Mouse (Mus musculus) intestine, embryonic 14.5 days (tissue): ENCODE measurements around the gene Trim50. TPM values are rescaled to one million over a fixed set of nuclear protein-coding genes. Genes with fewer than 3 reads are reported as not detected.
A peak's percentile ranks its signal among the peaks of the same experiment; 100 is the strongest.

ENCODE experiments used
- ATAC-seq: fragments of 200-750 bp; cut with Nextera tagmentation; replicated peaks from 2 replicates; pipeline ENCODE4 v1.8.0; 2017; ENCODE audit warnings: low read depth, moderate number of reproducible peaks, moderate TSS enrichment, moderate library complexity; ENCODE audit not compliant: low FRiP score, low TSS enrichment
- DNase-seq: peaks from one replicate; pipeline ENCODE4 v3.0.0-alpha.2; 2018; ENCODE audit warnings: low spot score
- H3K27ac ChIP-seq: fragments of 300-500 bp; sonication (generic); 2 replicates; pipeline ENCODE4 v1.5.1; 2014; ENCODE audit warnings: low read depth, mild to moderate bottlenecking, control low read depth
- H3K27me3 ChIP-seq: fragments of 300-500 bp; sonication (generic); replicated peaks from 2 replicates; pipeline ENCODE4 v1.6.1; 2014; ENCODE audit warnings: low read length, control low read depth; ENCODE audit not compliant: control insufficient read depth, insufficient read depth
- H3K36me3 ChIP-seq: fragments of 300-500 bp; sonication (generic); 2 replicates; pipeline ENCODE4 v1.6.1; 2014; ENCODE audit warnings: low read length, control low read depth; ENCODE audit not compliant: control insufficient read depth, insufficient read depth
- H3K4me1 ChIP-seq: fragments of 300-500 bp; sonication (generic); replicated peaks from 2 replicates; pipeline ENCODE4 v1.6.1; 2014; ENCODE audit warnings: low read length, control low read depth, mixed read lengths; ENCODE audit not compliant: control insufficient read depth, insufficient read depth
- H3K4me2 ChIP-seq: fragments of 300-500 bp; sonication (generic); 2 replicates; pipeline ENCODE4 v1.6.1; 2014; ENCODE audit warnings: low read length
- H3K4me3 ChIP-seq: fragments of 300-500 bp; sonication (generic); 2 replicates; pipeline ENCODE4 v1.5.1; 2014; ENCODE audit warnings: low read depth, low read length, control low read depth, mixed read lengths
- H3K9ac ChIP-seq: fragments of 300-500 bp; sonication (generic); 2 replicates; pipeline ENCODE4 v1.6.1; 2014; ENCODE audit warnings: mild to moderate bottlenecking, low read length
- H3K9me3 ChIP-seq: fragments of 300-500 bp; sonication (generic); 2 replicates; pipeline ENCODE4 v1.6.1; 2016; ENCODE audit warnings: low read length, control low read depth; ENCODE audit not compliant: control insufficient read depth
- WGBS: fragments of 180-500 bp; shearing (Covaris S2); extraction: QIAGEN DNeasy Blood & Tissue Kit; methylation state at CpG from one replicate; pipeline ENCODE4 v1.1.7; 2014; 5-methylcytosine and 5-hydroxymethylcytosine counted together
- polyA plus RNA-seq: library from polyadenylated mRNA; unstranded; fragments of >200 nt; fragmentation: Nextera tagmentation; extraction: Ambion mirVana; gene quantifications from 2 replicates; pipeline ENCODE4 v1.2.1, GENCODE M21; 2014

Gene Trim50
- not detected in 2 replicates for polyA plus RNA-seq

DNA sequence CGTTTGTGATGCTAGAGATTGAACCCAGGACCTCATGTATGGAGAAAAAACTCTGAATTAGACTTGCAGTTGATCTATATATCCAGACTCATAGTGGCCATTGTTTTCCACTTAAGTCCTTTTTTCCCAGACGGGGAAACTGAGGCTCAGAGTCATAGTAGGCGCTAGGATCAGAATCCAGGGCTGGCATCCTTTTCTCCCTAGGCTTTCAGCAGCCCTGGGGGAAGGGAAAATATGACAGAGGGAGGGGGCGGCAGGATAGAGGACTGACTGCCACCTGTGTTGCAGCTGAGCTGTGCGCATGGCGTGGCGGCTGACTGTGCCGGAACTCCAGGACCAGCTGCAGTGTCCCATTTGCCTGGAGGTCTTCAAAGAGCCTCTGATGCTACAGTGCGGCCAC lies at the start of gene Trim50:
Trim50 (plus strand) TSS at position 301 of the 400 bp plus-strand sequence.
- Histone ChIP-seq H3K4me2 (no peak within 1 kb of the TSS), H3K4me1 (no peaks in the 10 kb centered on the region), H3K9ac (no peak within 1 kb of the TSS), H3K9me3 (peaks cover 3% of the 10 kb centered on the region; the same call in 1 of the 2 replicates), H3K36me3 (no peaks in the 10 kb centered on the region), H3K27ac (no peak within 1 kb of the TSS), H3K27me3 (peaks cover 17% of the 10 kb centered on the region), H3K4me3 (no peak within 1 kb of the TSS)
- ATAC-seq (no peak), DNase-seq (no peak)
- WGBS, result 56% methylated on average over 9 of the region's 9 CpGs

- no peaks in the 10 kb centered on the region for H3K9me3 ChIP-seq
- no peak overlapping the region for H3K4me2 ChIP-seq
- H3K4me1 ChIP-seq, result no peaks in the 10 kb centered on the region
- peak; percentile 50 for DNase-seq
- H3K36me3 ChIP-seq, result no peaks in the 10 kb centered on the region
- ATAC-seq, result no peak
- 45% methylated on average over 10 of the region's 10 CpGs for WGBS
- H3K27me3 ChIP-seq, result no peaks in the 10 kb centered on the region
- H3K9ac ChIP-seq, result no peak overlapping the region
- no peak overlapping the region for H3K4me3 ChIP-seq
- H3K27ac ChIP-seq, result no peak overlapping the region
Observed at GRCm38 (mm10) chr5:135306321-135306965, 46.7 kb upstream of the Trim50 start.

DNA sequence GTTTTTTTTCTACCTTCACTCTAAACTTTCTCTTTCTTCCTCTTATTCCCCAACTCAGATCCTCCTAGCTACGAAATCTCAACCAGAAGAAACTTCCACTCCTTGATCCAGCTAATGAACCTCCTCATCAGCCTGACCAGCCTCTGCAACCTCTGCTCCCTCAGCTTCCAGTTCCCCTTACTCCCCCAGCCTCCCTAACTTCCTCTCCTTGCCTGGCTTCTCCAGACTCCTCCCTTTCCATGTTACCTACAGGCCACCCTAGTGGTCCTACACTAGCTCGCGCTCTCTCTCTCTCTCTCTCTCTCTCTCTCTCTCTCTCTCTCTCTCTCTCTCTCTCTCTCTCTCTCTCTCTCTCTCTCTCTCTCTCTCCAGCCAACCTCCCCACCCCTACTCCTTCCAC lies 36.9 kb upstream of the Trim50 start:
- H3K4me1 ChIP-seq, result no peaks in the 10 kb centered on the region
- H3K4me2 ChIP-seq, result no peak overlapping the region
- H3K36me3 ChIP-seq, result no peaks in the 10 kb centered on the region
- no peaks in the 10 kb centered on the region for H3K9me3 ChIP-seq
- H3K27me3 ChIP-seq, result no peaks in the 10 kb centered on the region
- DNase-seq (no peak), ATAC-seq (no peak)
- H3K27ac ChIP-seq, result no peak overlapping the region
- no peak overlapping the region for H3K9ac ChIP-seq
- no peak overlapping the region for H3K4me3 ChIP-seq
- WGBS, result 70% methylated on average over 3 of the region's 3 CpGs

GRCm38 (mm10) chr5:135319856-135320255 lies 33.2 kb upstream of the Trim50 start:
- H3K27ac ChIP-seq, result no peak overlapping the region
- H3K36me3 ChIP-seq, result no peaks in the 10 kb centered on the region
- H3K4me2 ChIP-seq, result no peak overlapping the region
- 62% methylated on average over 2 of the region's 2 CpGs for WGBS
- H3K4me3 ChIP-seq, result no peak overlapping the region
- ATAC-seq (no peak), DNase-seq (peak; percentile 50)
- no peaks in the 10 kb centered on the region for H3K27me3 ChIP-seq
- H3K9me3 ChIP-seq, result no peaks in the 10 kb centered on the region
- no peak overlapping the region for H3K9ac ChIP-seq
- no peaks in the 10 kb centered on the region for H3K4me1 ChIP-seq

GRCm38 (mm10) chr5:135322197-135322596 lies 30.9 kb upstream of the Trim50 start:
- WGBS, result 86% methylated on average over 1 of the region's 1 CpGs
- H3K27ac ChIP-seq, result no peak overlapping the region
- no peak overlapping the region for H3K9ac ChIP-seq
- H3K4me1 ChIP-seq, result no peaks in the 10 kb centered on the region
- no peaks in the 10 kb centered on the region for H3K9me3 ChIP-seq
- DNase-seq (no peak), ATAC-seq (no peak)
- H3K36me3 ChIP-seq, result no peaks in the 10 kb centered on the region
- no peak overlapping the region for H3K4me2 ChIP-seq
- no peaks in the 10 kb centered on the region for H3K27me3 ChIP-seq
- no peak overlapping the region for H3K4me3 ChIP-seq

DNA sequence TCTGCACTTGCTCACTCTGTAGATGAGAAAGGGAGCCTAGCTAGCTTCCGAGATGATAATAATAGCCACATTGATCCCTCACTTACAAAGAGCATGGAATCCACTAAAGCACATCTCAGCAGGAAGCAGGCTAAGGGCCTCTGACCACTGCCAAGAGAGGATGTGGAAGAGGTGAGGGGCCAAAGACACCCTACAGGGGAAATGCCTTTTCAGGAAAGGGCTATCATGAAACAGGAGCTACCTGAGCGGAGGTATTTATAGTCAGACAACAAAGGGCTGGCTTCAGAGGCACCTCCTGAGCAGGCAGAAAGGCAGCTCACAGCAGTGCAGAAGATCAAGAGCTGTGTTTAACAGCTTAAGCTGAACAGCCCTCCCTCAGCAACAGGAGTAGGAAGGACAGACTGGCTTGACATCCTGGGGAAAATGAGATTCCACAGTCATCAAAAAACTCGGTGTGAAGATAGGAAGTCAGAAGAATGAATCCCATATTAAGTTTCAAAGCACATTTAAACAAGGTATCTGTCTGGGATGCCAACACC lies 26.9 kb upstream of the Trim50 start:
- H3K4me3 ChIP-seq, result no peak overlapping the region
- no peak for ATAC-seq
- H3K4me1 ChIP-seq, result no peaks in the 10 kb centered on the region
- H3K27me3 ChIP-seq, result no peaks in the 10 kb centered on the region
- H3K9me3 ChIP-seq, result no peaks in the 10 kb centered on the region
- no peak overlapping the region for H3K27ac ChIP-seq
- H3K4me2 ChIP-seq, result no peak overlapping the region
- peak; percentile 42 for DNase-seq
- WGBS, result 26% methylated on average over 3 of the region's 3 CpGs
- no peaks in the 10 kb centered on the region for H3K36me3 ChIP-seq
- H3K9ac ChIP-seq, result no peak overlapping the region

DNA sequence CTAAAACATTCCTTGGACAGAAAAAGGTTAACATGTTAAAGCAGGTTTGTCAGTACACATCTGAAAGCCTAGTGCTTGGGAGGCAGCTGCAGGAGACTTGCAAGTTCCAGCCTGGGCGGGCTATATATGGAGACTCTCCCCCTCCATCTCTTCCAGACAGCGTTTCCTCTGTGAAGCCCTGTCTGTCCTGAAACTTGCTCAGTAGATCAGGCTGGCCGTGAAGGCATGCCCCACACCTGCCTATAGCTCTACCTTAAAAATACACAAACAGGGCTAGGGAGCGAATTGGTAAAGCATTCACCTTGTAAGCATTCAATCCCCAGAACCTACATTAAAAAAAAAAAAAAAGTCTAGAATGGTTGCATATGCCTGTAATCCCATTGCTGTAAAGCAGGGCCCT lies 23.6 kb upstream of the Trim50 start:
- Histone ChIP-seq H3K36me3 (no peaks in the 10 kb centered on the region), H3K27me3 (no peaks in the 10 kb centered on the region), H3K9ac (no peak overlapping the region), H3K27ac (no peak overlapping the region), H3K4me1 (no peaks in the 10 kb centered on the region), H3K4me3 (no peak overlapping the region), H3K4me2 (no peak overlapping the region), H3K9me3 (no peaks in the 10 kb centered on the region)
- ATAC-seq (no peak), DNase-seq (no peak)
- 78% methylated on average over 4 of the region's 4 CpGs for WGBS

GRCm38 (mm10) chr5:135330201-135330600 lies 22.9 kb upstream of the Trim50 start:
- Histone ChIP-seq H3K36me3 (no peaks in the 10 kb centered on the region), H3K9ac (no peak overlapping the region), H3K27me3 (no peaks in the 10 kb centered on the region), H3K4me3 (no peak overlapping the region), H3K9me3 (no peaks in the 10 kb centered on the region), H3K4me1 (no peaks in the 10 kb centered on the region), H3K4me2 (no peak overlapping the region), H3K27ac (no peak overlapping the region)
- WGBS, result 92% methylated on average over 5 of the region's 5 CpGs
- peak; percentile 10 for DNase-seq
- ATAC-seq, result no peak

GRCm38 (mm10) chr5:135331161-135331560 lies 21.9 kb upstream of the Trim50 start:
- Histone ChIP-seq H3K27me3 (no peaks in the 10 kb centered on the region), H3K4me3 (no peak overlapping the region), H3K9ac (no peak overlapping the region), H3K4me2 (no peak overlapping the region), H3K36me3 (no peaks in the 10 kb centered on the region), H3K4me1 (no peaks in the 10 kb centered on the region), H3K9me3 (no peaks in the 10 kb centered on the region), H3K27ac (no peak overlapping the region)
- DNase-seq, result no peak
- 79% methylated on average over 6 of the region's 6 CpGs for WGBS
- no peak for ATAC-seq
